35 mouse cellular contexts compared by ENCODE assay signal in the genomic region with DNA sequence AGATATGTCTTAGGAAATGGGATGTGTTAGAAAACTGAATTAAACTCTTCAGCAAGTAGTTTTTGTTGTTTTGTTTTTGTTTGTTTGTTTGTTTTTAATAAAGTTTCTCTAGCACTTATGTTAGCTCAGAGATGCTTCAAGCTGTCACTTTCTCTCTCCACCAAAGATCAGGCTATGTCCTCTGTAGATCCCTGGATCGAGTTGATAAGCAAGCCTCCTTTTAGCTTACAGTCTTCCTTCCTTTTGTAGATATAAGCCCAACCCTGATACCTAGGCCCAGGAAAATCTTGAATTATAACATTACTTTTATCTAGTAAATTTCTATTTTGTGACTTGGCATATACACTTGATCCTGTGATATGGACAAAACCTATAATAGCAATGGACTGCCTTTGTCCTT.
"Had no signal": no experiment of that assay in that cellular context is flagged by ENCODE, and none has a peak within 500 bp of the region (broad histone marks: within the 10 kb centered on the region; RNA-seq: fewer than 3 reads in every experiment).

No protein-coding gene starts in this region.

- H3K36me3 ChIP-seq: heart, embryonic 10.5 days; heart, embryonic 12.5 days; heart, embryonic 13.5 days; heart, embryonic 15.5 days; hindbrain, embryonic 10.5 days; hindbrain, embryonic 12.5 days; hindbrain, embryonic 13.5 days; hindbrain, embryonic 15.5 days; intestine, embryonic 15.5 days; kidney, embryonic 15.5 days had no signal

- ATAC-seq: hindbrain, embryonic 16.5 days; hindbrain, postnatal 0 days; inflammation-experienced regulatory T-cells, adult 6 months; intestine, embryonic 15.5 days; intestine, embryonic 16.5 days; intestine, postnatal 0 days had no signal

- H3K4me2 ChIP-seq: heart, embryonic 11.5 days; heart, embryonic 12.5 days; heart, embryonic 13.5 days; heart, embryonic 15.5 days; hindbrain, embryonic 12.5 days; hindbrain, embryonic 13.5 days; hindbrain, embryonic 14.5 days; hindbrain, embryonic 15.5 days; intestine, embryonic 15.5 days; kidney, embryonic 15.5 days had no signal

- H3K4me1 ChIP-seq: intestine, embryonic 15.5 days had no signal

- H3K27ac ChIP-seq: heart, adult 2 months; heart, embryonic 10.5 days; heart, embryonic 13.5 days; heart, embryonic 15.5 days; hindbrain, embryonic 12.5 days; hindbrain, embryonic 13.5 days; hindbrain, embryonic 14.5 days; hindbrain, embryonic 15.5 days; hindbrain, postnatal 0 days; intestine, embryonic 15.5 days; kidney, embryonic 15.5 days; kidney, postnatal 0 days; layer of hippocampus, adult 2 months had no signal

- H3K4me3 ChIP-seq: heart, adult 2 months; heart, embryonic 10.5 days; heart, embryonic 12.5 days; heart, embryonic 13.5 days; heart, embryonic 15.5 days; hindbrain, embryonic 10.5 days; hindbrain, embryonic 12.5 days; hindbrain, embryonic 13.5 days; hindbrain, embryonic 15.5 days; intestine, embryonic 15.5 days; kidney, embryonic 15.5 days; layer of hippocampus, adult 2 months had no signal

- H3K27me3 ChIP-seq: heart, embryonic 12.5 days; heart, embryonic 13.5 days; heart, embryonic 15.5 days; hindbrain, embryonic 12.5 days; hindbrain, embryonic 13.5 days; hindbrain, embryonic 15.5 days; intestine, embryonic 15.5 days; kidney, embryonic 15.5 days had no signal

- H3K9me3 ChIP-seq: heart, embryonic 10.5 days; heart, embryonic 12.5 days; heart, embryonic 13.5 days; heart, embryonic 15.5 days; hindbrain, embryonic 10.5 days; hindbrain, embryonic 12.5 days; hindbrain, embryonic 13.5 days; hindbrain, embryonic 15.5 days; intestine, embryonic 15.5 days; kidney, embryonic 15.5 days had no signal

- H3K9ac ChIP-seq: heart, embryonic 12.5 days; heart, embryonic 13.5 days; heart, embryonic 15.5 days; hindbrain, embryonic 12.5 days; hindbrain, embryonic 13.5 days; hindbrain, embryonic 14.5 days; hindbrain, embryonic 15.5 days; intestine, embryonic 15.5 days; kidney, embryonic 15.5 days had no signal

- DNase-seq: heart, adult 2 months; heart, postnatal 10 days; heart, postnatal 14 days; heart, postnatal 36 days; heart, postnatal 4 days; kidney, adult 11 months; kidney, adult 18-20 months; kidney, adult 2 months; kidney, adult 8-10 months; kidney, adult 9 months; kidney, postnatal 10 days; kidney, postnatal 14 days; kidney, postnatal 25 days; kidney, postnatal 36 days; kidney, postnatal 4 days; layer of hippocampus, adult 9-11 months had no signal
